Mouse (Mus musculus): ENCODE data around the gene Glis3. TPM values are rescaled to one million over a fixed set of nuclear protein-coding genes. Genes with fewer than 3 reads are reported as not detected.

Glis3 gene
- total and polyA plus RNA-seq, 2 experiments from 2014 or later = 1.8 to 16.2 TPM

DNA sequence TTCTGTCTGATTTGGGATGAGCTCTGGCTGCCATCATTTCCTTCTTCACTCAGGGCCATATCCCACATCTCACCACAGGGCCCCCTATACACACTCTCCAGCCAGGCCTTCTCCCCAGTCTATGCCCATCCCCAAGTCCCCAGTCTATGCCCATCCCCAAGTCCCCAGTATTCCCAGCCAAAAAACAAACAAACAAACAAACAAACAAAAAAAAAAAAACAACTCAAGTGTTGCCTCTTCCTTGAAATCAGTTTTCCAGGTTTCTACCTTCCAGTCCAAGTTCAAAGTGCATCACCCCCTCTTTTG, 118.2 kb downstream of the Glis3 start:
- TF ChIP-seq CTCF (IDR thresholded peaks at IDR 0.05; ENCODE audit: low read depth) = no peak
- ATAC-seq (no peak), DNase-seq (ENCODE audit: low spot score) (no peak)
- Histone ChIP-seq H3K9me3 (ENCODE audit: low read length) (no peaks in the 10 kb centered on the region), H3K36me3 (ENCODE audit: insufficient read depth, low read length) (no peaks in the 10 kb centered on the region), H3K9ac (replicated peaks; ENCODE audit: low read length) (no peak overlapping the region), H3K4me1 (ENCODE audit: insufficient read depth, low read length) (peaks cover 7% of the 10 kb centered on the region), H3K4me2 (ENCODE audit: low read depth, low read length) (no peak overlapping the region), H3K27me3 (ENCODE audit: insufficient read depth, low read length) (no peaks in the 10 kb centered on the region), H3K4me3 (ENCODE audit: low read length) (no peak overlapping the region), H3K27ac (no peak overlapping the region)

DNA sequence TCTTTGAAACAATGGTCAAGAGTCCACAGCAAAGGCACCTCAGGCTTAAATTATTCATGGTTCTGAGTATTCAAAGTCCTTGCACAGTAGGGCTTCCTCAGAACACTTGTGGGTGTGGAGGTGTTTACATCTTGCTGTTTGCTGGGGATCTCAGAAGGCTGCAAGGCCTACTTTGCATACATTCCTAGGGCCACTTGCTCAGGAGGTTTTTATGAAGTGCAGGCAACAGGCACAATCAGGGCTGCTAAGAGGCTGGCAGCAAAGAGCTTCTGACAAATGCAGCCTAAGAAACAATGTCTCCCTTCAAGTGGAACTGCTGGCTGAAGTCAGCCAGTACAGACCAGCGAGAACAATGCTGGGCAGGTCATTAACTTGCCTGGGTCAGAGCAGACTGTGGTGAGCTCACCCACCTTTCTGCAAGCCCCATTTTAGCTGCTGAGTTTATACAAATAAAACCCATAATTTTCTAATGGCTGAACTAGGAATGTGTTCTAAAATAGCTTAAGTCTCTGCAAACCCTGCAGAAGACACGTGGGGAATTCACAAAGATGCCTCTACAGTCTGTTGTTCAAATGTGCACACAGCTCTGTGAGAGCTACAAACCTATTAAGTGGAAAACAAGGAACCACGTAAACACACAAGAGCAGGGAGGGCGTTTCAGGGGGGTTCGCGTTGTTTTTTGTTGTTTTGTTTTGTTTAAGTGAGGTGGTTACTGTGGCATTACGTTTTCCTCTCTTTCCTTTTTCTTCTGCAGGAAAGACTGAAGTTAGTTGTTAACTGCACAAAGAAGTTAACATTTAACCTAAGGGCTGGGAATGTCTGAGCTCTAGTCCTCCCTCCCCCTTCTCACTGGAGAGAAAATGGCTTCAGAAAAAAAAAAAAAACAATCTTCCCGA, 118.8 kb downstream of the Glis3 start:
- WGBS = 21% methylated on average over 8 of the region's 8 CpGs
- TF ChIP-seq CTCF (IDR thresholded peaks at IDR 0.05; ENCODE audit: low read depth) = no peak
- Histone ChIP-seq H3K4me2 (ENCODE audit: low read depth, low read length) (no peak overlapping the region), H3K36me3 (ENCODE audit: insufficient read depth, low read length) (no peaks in the 10 kb centered on the region), H3K27ac (peak overlapping the region; percentile 3; the same call in 1 of the 2 replicates), H3K9ac (replicated peaks; ENCODE audit: low read length) (no peak overlapping the region), H3K9me3 (ENCODE audit: low read length) (no peaks in the 10 kb centered on the region), H3K4me1 (ENCODE audit: insufficient read depth, low read length) (peaks cover 5% of the 10 kb centered on the region), H3K4me3 (ENCODE audit: low read length) (no peak overlapping the region), H3K27me3 (ENCODE audit: insufficient read depth, low read length) (no peaks in the 10 kb centered on the region)
- ATAC-seq (0 out of 2 replicates have a peak, but pooled peaks have one; percentile 47), DNase-seq (ENCODE audit: low spot score) (peak; percentile 28)

DNA sequence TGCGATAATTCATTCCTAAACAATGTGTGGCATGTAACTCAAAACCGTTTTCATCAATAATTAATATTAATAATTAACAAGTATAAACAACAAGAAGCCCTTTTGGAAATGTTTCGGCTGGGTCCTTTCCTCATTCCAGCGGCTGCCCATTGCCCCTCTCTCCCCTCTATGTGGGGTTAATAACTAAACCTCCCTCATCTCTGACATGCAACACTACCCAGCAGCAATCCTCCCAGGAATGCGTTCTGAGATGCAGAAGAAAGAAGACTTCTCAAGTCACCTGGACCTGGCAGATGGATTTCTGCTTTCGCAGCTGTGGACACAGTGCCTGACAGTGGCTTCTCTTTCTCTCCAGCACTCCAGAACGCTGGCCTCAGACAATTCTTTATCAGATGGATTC, 120.0 kb downstream of the Glis3 start:
- Histone ChIP-seq H3K27me3 (ENCODE audit: insufficient read depth, low read length) (no peaks in the 10 kb centered on the region), H3K4me1 (ENCODE audit: insufficient read depth, low read length) (peaks cover 5% of the 10 kb centered on the region; the same call in 1 of the 2 replicates), H3K4me2 (ENCODE audit: low read depth, low read length) (no peak overlapping the region), H3K9me3 (ENCODE audit: low read length) (no peaks in the 10 kb centered on the region), H3K4me3 (ENCODE audit: low read length) (no peak overlapping the region), H3K9ac (replicated peaks; ENCODE audit: low read length) (no peak overlapping the region), H3K36me3 (ENCODE audit: insufficient read depth, low read length) (no peaks in the 10 kb centered on the region), H3K27ac (no peak overlapping the region)
- ATAC-seq (no peak), DNase-seq (ENCODE audit: low spot score) (no peak)
- no peak for TF ChIP-seq CTCF (IDR thresholded peaks at IDR 0.05; ENCODE audit: low read depth)
- WGBS = 66% methylated on average over 7 of the region's 7 CpGs

DNA sequence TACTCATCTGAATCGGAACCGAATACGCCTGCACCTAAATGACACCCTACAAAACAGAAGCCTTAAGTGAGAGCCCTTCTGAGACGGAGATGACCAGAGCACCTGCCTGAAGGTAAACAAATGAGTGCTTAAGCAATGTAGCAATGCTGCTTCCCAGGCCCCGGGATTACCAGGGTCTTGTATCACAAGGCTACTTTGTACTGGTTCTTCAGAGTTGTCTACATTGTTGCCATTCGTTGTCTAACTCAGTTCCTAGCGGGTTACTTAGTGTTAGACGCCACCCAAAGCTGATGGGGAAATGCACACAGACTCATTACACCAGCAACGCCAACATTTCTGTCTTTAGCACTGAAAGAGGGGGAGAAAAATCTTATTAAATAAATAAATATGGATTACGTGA, 120.5 kb downstream of the Glis3 start:
- no peak for DNase-seq (ENCODE audit: low spot score)
- no peaks in the 10 kb centered on the region for H3K27me3 ChIP-seq (ENCODE audit: insufficient read depth, low read length)
- H3K4me3 ChIP-seq (ENCODE audit: low read length) = no peak overlapping the region
- no peaks in the 10 kb centered on the region for H3K36me3 ChIP-seq (ENCODE audit: insufficient read depth, low read length)
- ATAC-seq = no peak
- 85% methylated on average over 10 of the region's 10 CpGs for WGBS
- H3K27ac ChIP-seq = no peak overlapping the region
- H3K9me3 ChIP-seq (ENCODE audit: low read length) = no peaks in the 10 kb centered on the region
- H3K4me2 ChIP-seq (ENCODE audit: low read depth, low read length) = no peak overlapping the region
- no peak overlapping the region for H3K9ac ChIP-seq (replicated peaks; ENCODE audit: low read length)
- H3K4me1 ChIP-seq (ENCODE audit: insufficient read depth, low read length) = peaks cover 5% of the 10 kb centered on the region; the same call in 1 of the 2 replicates
- TF ChIP-seq CTCF (IDR thresholded peaks at IDR 0.05; ENCODE audit: low read depth) = no peak

DNA sequence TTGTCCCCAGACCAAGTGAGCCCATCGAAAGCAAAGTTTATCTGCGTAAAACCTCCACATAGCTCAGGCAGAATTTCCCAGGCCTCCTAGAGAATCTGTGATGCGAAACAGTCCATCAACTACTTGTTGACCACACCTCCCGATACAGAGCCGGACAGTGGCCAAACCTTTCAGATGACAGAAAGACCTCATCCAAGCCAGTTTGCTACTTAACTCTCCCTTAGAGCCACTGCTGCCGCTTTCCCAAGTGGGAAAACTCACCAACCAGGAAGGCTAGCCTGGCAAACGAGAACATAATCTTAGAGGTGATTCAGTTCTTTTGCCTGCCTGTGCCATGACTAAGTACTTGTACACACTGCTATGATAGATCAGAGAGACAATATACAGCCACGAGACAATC, 121.2 kb downstream of the Glis3 start:
- no peaks in the 10 kb centered on the region for H3K36me3 ChIP-seq (ENCODE audit: insufficient read depth, low read length)
- H3K9me3 ChIP-seq (ENCODE audit: low read length) = no peaks in the 10 kb centered on the region
- DNase-seq (ENCODE audit: low spot score) (no peak), ATAC-seq (no peak)
- no peak overlapping the region for H3K27ac ChIP-seq
- no peak for TF ChIP-seq CTCF (IDR thresholded peaks at IDR 0.05; ENCODE audit: low read depth)
- WGBS = 59% methylated on average over 8 of the region's 8 CpGs
- H3K27me3 ChIP-seq (ENCODE audit: insufficient read depth, low read length) = no peaks in the 10 kb centered on the region
- H3K4me2 ChIP-seq (ENCODE audit: low read depth, low read length) = no peak overlapping the region
- no peak overlapping the region for H3K9ac ChIP-seq (replicated peaks; ENCODE audit: low read length)
- peaks cover 5% of the 10 kb centered on the region; the same call in 1 of the 2 replicates for H3K4me1 ChIP-seq (ENCODE audit: insufficient read depth, low read length)
- no peak overlapping the region for H3K4me3 ChIP-seq (ENCODE audit: low read length)

DNA sequence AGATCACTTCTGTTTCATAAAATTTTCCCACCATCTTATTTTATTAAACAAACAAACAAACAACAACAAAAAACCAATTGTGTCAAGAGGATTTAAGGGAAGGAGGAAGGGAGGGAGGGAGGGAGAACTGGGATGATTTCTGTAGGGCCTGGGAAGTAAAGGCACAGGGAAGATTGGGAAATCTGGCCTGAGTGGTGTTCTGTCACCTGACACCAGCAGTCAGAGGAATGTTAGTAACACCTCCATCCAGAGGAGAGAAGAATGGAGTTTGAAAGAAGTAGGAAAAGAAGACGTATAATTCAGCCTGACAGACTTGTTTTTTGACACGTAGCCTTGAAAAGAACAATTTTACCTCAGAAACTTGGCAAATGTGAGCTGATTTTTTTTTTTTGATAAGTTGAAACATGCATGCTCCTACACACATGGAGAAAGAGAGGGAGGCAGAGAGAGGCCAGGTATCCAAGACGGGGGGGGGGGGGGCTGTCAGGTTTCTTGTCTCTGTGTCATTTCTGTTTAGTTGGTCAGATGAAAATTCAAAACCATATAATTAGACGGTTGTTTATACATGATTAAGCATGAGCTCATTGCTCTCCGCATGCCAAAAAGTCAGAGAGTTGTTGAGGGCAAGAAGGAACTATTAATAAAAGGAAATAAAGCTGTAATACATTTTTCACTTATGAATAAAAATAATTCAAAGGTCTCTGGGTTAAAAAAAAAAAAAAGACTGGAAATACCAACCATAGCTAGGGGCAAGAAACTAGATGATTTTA, 122.1 kb downstream of the Glis3 start:
- Histone ChIP-seq H3K9ac (replicated peaks; ENCODE audit: low read length) (no peak overlapping the region), H3K36me3 (ENCODE audit: insufficient read depth, low read length) (no peaks in the 10 kb centered on the region), H3K4me3 (ENCODE audit: low read length) (no peak overlapping the region), H3K27me3 (ENCODE audit: insufficient read depth, low read length) (no peaks in the 10 kb centered on the region), H3K4me1 (ENCODE audit: insufficient read depth, low read length) (peaks cover 5% of the 10 kb centered on the region; the same call in 1 of the 2 replicates), H3K4me2 (ENCODE audit: low read depth, low read length) (no peak overlapping the region), H3K27ac (no peak overlapping the region), H3K9me3 (ENCODE audit: low read length) (no peaks in the 10 kb centered on the region)
- ATAC-seq (no peak), DNase-seq (ENCODE audit: low spot score) (no peak)
- WGBS = 48% methylated on average over 5 of the region's 5 CpGs
- TF ChIP-seq CTCF (IDR thresholded peaks at IDR 0.05; ENCODE audit: low read depth) = no peak

All from hindbrain, postnatal 0 days (tissue).